Mouse (Mus musculus) layer of hippocampus, adult 2 months (tissue): ENCODE measurements at regions not wholly inside any gene's neighbourhood (a gene's known extent, or its start where the extent isn't known, plus 50 kb on each side); places are given as distances from the start of the nearest gene placed in this dataset.

Experiments used
- DNase-seq, 2 experiments: peaks; one replicate each; pipeline ENCODE4 v3.0.0; 2022; ENCODE audit warnings: low spot score in 2 of 2
- H3K27ac ChIP-seq: fragments of 200-600 bp; 2 replicates; pipeline ENCODE4 v1.8.1; 2022
- H3K4me3 ChIP-seq: fragments of 200-600 bp; 2 replicates; pipeline ENCODE4 v1.8.1; 2022; ENCODE audit warnings: mild to moderate bottlenecking
- CTCF ChIP-seq: fragments of 200-600 bp; conservative IDR thresholded peaks from 2 replicates; pipeline ENCODE4 v1.8.1; 2022; ENCODE audit warnings: antibody characterized with exemption, mild to moderate bottlenecking, moderate library complexity

- TF ChIP-seq CTCF, result no peak
- Histone ChIP-seq H3K4me3 (no peak overlapping the region), H3K27ac (no peak overlapping the region)
- no peak for DNase-seq
Observed at GRCm38 (mm10) chr11:18272392-18272791, 318.7 kb upstream of the Etaa1 start.

GRCm38 (mm10) chr11:18266161-18266560, 312.5 kb upstream of the Etaa1 start:
- no peak overlapping the region for H3K27ac ChIP-seq
- TF ChIP-seq CTCF, result no peak
- H3K4me3 ChIP-seq, result no peak overlapping the region
- DNase-seq, result no peak

- Histone ChIP-seq H3K4me3 (no peak overlapping the region), H3K27ac (no peak overlapping the region)
- DNase-seq, result no peak
- no peak for TF ChIP-seq CTCF
Observed at GRCm38 (mm10) chr11:18262901-18263300, 309.2 kb upstream of the Etaa1 start.

GRCm38 (mm10) chr11:18249236-18249635, 295.6 kb upstream of the Etaa1 start:
- Histone ChIP-seq H3K4me3 (no peak overlapping the region), H3K27ac (no peak overlapping the region)
- no peak for TF ChIP-seq CTCF
- DNase-seq, result no peak

- Histone ChIP-seq H3K27ac (no peak overlapping the region), H3K4me3 (no peak overlapping the region)
- no peak for TF ChIP-seq CTCF
- no peak for DNase-seq
Observed at GRCm38 (mm10) chr11:18216762-18217161, 263.1 kb upstream of the Etaa1 start.

- Histone ChIP-seq H3K27ac (no peak overlapping the region), H3K4me3 (no peak overlapping the region)
- no peak for DNase-seq
- no peak for TF ChIP-seq CTCF
Observed at GRCm38 (mm10) chr11:18173028-18173427, 219.4 kb upstream of the Etaa1 start.

GRCm38 (mm10) chr11:18171207-18171776, 217.6 kb upstream of the Etaa1 start:
- TF ChIP-seq CTCF, result no peak
- Histone ChIP-seq H3K27ac (no peak overlapping the region), H3K4me3 (no peak overlapping the region)
- no peak for DNase-seq

GRCm38 (mm10) chr11:18165609-18166347, 212.1 kb upstream of the Etaa1 start:
- TF ChIP-seq CTCF, result no peak
- no peak overlapping the region for H3K27ac ChIP-seq

GRCm38 (mm10) chr11:18164025-18164423, 210.3 kb upstream of the Etaa1 start:
- H3K4me3 ChIP-seq, result no peak overlapping the region
- no peak for DNase-seq
- TF ChIP-seq CTCF, result no peak
- H3K27ac ChIP-seq, result no peak overlapping the region

More at GRCm38 (mm10) chr11:18165609-18166347, 212.1 kb upstream of the Etaa1 start:
- DNase-seq, result no peak
- no peak overlapping the region for H3K4me3 ChIP-seq

- H3K27ac ChIP-seq, result no peak overlapping the region
- no peak for TF ChIP-seq CTCF
- H3K4me3 ChIP-seq, result no peak overlapping the region
Observed at GRCm38 (mm10) chr11:18163156-18164024, 209.7 kb upstream of the Etaa1 start.

GRCm38 (mm10) chr11:18156506-18156905, 202.8 kb upstream of the Etaa1 start:
- TF ChIP-seq CTCF, result no peak
- H3K27ac ChIP-seq, result no peak overlapping the region
- H3K4me3 ChIP-seq, result no peak overlapping the region
- no peak for DNase-seq

More at GRCm38 (mm10) chr11:18163156-18164024, 209.7 kb upstream of the Etaa1 start:
- DNase-seq, result no peak

- no peak overlapping the region for H3K4me3 ChIP-seq
- DNase-seq, result peak in 1 of 2 experiments; percentile 7
- TF ChIP-seq CTCF, result peak; percentile 75
- no peak overlapping the region for H3K27ac ChIP-seq
Observed at GRCm38 (mm10) chr11:18151788-18152563, 198.3 kb upstream of the Etaa1 start.

- H3K4me3 ChIP-seq, result no peak overlapping the region
- no peak overlapping the region for H3K27ac ChIP-seq
- TF ChIP-seq CTCF, result no peak
- no peak for DNase-seq
Observed at GRCm38 (mm10) chr11:18151369-18151768, 197.7 kb upstream of the Etaa1 start.
